Mouse (Mus musculus) forebrain, embryonic 14.5 days (tissue): ENCODE measurements around the gene Pde11a. TPM values are rescaled to one million over a fixed set of nuclear protein-coding genes. Genes with fewer than 3 reads are reported as not detected.

Experiments
- ATAC-seq: fragments of 200-750 bp; cut with Nextera tagmentation; 2 replicates; pipeline ENCODE4 v1.8.0; 2017; ENCODE audit warnings: mild to moderate bottlenecking, moderate library complexity
- DNase-seq: peaks from one replicate; pipeline ENCODE4 v3.0.0-alpha.2; 2015; ENCODE audit warnings: low spot score
- H3K27ac ChIP-seq: fragments of 300-500 bp; sonication (generic); 2 replicates; pipeline ENCODE4 v1.5.1; 2014; ENCODE audit warnings: low read depth, mild to moderate bottlenecking, control low read depth, low read length, moderate library complexity
- H3K27me3 ChIP-seq: fragments of 300-500 bp; sonication (generic); replicated peaks from 2 replicates; pipeline ENCODE4 v1.6.1; 2014; ENCODE audit warnings: low read length, control low read depth, mixed read lengths; ENCODE audit not compliant: control insufficient read depth, insufficient read depth
- H3K36me3 ChIP-seq: fragments of 300-500 bp; sonication (generic); 2 replicates; pipeline ENCODE4 v1.6.1; 2014; ENCODE audit warnings: low read length, control low read depth; ENCODE audit not compliant: control insufficient read depth, insufficient read depth
- H3K4me1 ChIP-seq: fragments of 300-500 bp; sonication (generic); 2 replicates; pipeline ENCODE4 v1.6.1; 2014; ENCODE audit warnings: antibody characterized with exemption, low read length, control low read depth; ENCODE audit not compliant: control insufficient read depth, insufficient read depth
- H3K4me2 ChIP-seq: fragments of 300-500 bp; sonication (generic); 2 replicates; pipeline ENCODE4 v1.6.1; 2014; ENCODE audit warnings: mild to moderate bottlenecking, control low read depth, low read length
- H3K4me3 ChIP-seq: fragments of 300-500 bp; sonication (generic); 2 replicates; pipeline ENCODE4 v1.5.1; 2014; ENCODE audit warnings: low read depth, low read length, control low read depth
- H3K9ac ChIP-seq: fragments of 300-500 bp; sonication (generic); 2 replicates; pipeline ENCODE4 v1.6.1; 2014; ENCODE audit warnings: mild to moderate bottlenecking, low read length, control low read depth, moderate library complexity
- H3K9me3 ChIP-seq: fragments of 300-500 bp; sonication (generic); replicated peaks from 2 replicates; pipeline ENCODE4 v1.6.1; 2016; ENCODE audit warnings: low read length, control low read depth, mixed read lengths; ENCODE audit not compliant: control insufficient read depth
- WGBS: fragments of 180-500 bp; shearing (Covaris S2); extraction: QIAGEN DNeasy Blood & Tissue Kit; methylation state at CpG from one replicate; pipeline ENCODE4 v1.1.7; 2014; 5-methylcytosine and 5-hydroxymethylcytosine counted together
- polyA plus RNA-seq: library from polyadenylated mRNA; unstranded; fragments of >200 nt; fragmentation: Nextera tagmentation; extraction: Ambion mirVana; gene quantifications from 2 replicates; pipeline ENCODE4 v1.2.1, GENCODE M21; 2014

Pde11a gene
- polyA plus RNA-seq, 1 experiment from 2014 or later: 0.14 TPM

- Histone ChIP-seq H3K4me3 (no peak overlapping the region), H3K27ac (peak overlapping the region; percentile 68; the same call in 1 of the 2 replicates), H3K9me3 (no peaks in the 10 kb centered on the region), H3K36me3 (no peaks in the 10 kb centered on the region), H3K4me2 (no peak overlapping the region), H3K27me3 (no peaks in the 10 kb centered on the region), H3K9ac (no peak overlapping the region), H3K4me1 (0 out of 2 replicates have a peak, but pooled peaks cover 3% of the 10 kb centered on the region)
- ATAC-seq (no peak), DNase-seq (no peak)
- WGBS: 80% methylated on average over 12 of the region's 12 CpGs
These were observed 340.8 kb downstream of the Pde11a start for GRCm38 (mm10) chr2:75997726-75998125.

DNA sequence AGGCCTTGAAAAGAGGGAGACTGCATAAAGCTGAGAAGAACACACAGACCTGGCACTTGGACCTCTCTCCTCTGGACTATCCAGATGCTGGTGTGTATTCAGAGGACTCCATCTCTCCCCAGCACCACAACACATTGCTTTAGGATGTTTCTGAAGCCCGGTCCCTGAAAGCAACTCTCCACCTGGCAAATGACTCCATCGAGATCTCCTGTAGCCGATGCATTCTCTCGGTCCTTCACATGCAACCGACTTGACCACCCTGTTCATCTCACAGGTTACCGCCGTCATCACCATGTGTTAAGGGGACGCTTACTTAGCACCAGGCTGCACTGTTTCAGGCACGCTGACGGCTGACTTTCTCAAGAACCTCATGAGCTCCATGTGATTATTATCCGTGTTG, 343.7 kb downstream of the Pde11a start:
- WGBS: 94% methylated on average over 11 of the region's 11 CpGs
- Histone ChIP-seq H3K4me2 (no peak overlapping the region), H3K27ac (no peak overlapping the region), H3K4me3 (no peak overlapping the region), H3K9ac (no peak overlapping the region), H3K4me1 (peaks cover 10% of the 10 kb centered on the region), H3K9me3 (no peaks in the 10 kb centered on the region), H3K36me3 (no peaks in the 10 kb centered on the region), H3K27me3 (no peaks in the 10 kb centered on the region)
- DNase-seq (no peak), ATAC-seq (no peak)

- no peaks in the 10 kb centered on the region for H3K36me3 ChIP-seq
- H3K9ac ChIP-seq: no peak overlapping the region
- no peaks in the 10 kb centered on the region for H3K27me3 ChIP-seq
- ATAC-seq (no peak), DNase-seq (no peak)
- no peaks in the 10 kb centered on the region for H3K9me3 ChIP-seq
- H3K4me2 ChIP-seq: no peak overlapping the region
- no peak overlapping the region for H3K27ac ChIP-seq
- WGBS: 84% methylated on average over 6 of the region's 6 CpGs
- no peak overlapping the region for H3K4me3 ChIP-seq
- peaks cover 19% of the 10 kb centered on the region for H3K4me1 ChIP-seq
These were observed 346.9 kb downstream of the Pde11a start for GRCm38 (mm10) chr2:75991581-75992205.

GRCm38 (mm10) chr2:75990885-75991539, 347.6 kb downstream of the Pde11a start:
- Histone ChIP-seq H3K27ac (no peak overlapping the region), H3K27me3 (no peaks in the 10 kb centered on the region), H3K9me3 (no peaks in the 10 kb centered on the region), H3K36me3 (no peaks in the 10 kb centered on the region), H3K4me3 (no peak overlapping the region), H3K4me2 (no peak overlapping the region), H3K4me1 (peaks cover 19% of the 10 kb centered on the region), H3K9ac (no peak overlapping the region)
- WGBS: 56% methylated on average over 13 of the region's 13 CpGs
- DNase-seq (no peak), ATAC-seq (no peak)

DNA sequence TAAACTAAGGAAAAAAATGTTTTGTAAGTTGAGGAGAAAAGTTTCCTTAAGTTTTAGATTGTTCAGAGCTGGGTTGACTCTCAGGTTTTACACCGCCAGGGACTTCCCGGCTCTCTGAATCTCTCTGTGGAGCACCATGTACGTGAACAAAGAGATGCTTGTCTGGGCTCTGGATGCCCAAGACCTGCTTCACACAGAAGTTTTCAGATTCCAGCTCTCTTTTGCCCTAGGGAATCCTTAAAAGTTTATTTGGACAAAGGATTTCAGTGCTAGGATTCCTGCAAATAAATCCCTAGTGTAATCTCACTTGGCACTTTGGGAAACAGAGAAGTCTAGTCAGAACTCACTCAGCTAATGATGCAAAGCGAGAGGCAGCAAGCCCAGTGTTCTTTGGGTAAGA, 348.9 kb downstream of the Pde11a start:
- Histone ChIP-seq H3K27ac (no peak overlapping the region), H3K27me3 (no peaks in the 10 kb centered on the region), H3K36me3 (no peaks in the 10 kb centered on the region), H3K4me2 (no peak overlapping the region), H3K4me1 (peaks cover 25% of the 10 kb centered on the region), H3K9ac (no peak overlapping the region), H3K9me3 (no peaks in the 10 kb centered on the region), H3K4me3 (no peak overlapping the region)
- ATAC-seq (no peak), DNase-seq (no peak)
- 63% methylated on average over 4 of the region's 4 CpGs for WGBS

DNA sequence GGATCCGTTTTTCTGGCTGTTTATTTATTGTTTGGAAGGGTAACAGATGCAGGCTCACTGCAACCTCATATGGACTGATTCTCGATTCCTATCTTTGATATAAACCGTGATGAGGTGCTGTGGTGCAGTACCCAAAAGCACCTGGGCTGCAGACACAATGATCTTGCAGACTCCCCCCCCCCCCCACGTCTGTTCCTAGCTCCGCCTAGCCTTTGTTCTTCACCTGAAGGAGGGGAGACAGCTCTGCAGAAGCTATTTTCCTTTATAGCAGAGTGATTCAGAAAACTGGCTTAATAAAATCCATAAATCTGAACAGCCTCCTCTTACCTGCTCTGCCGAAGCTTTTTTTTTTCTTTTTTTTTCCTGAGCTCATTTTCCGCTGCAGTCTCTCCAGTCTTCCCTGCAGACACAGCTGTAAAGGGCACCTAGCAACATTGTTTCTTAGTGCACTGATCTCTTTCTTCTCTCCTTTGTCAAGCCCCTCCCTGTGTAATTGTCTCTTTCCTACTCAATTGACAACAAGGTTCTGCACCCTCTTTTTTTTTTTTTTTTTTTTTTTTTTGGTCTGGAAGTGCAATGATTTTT, 349.7 kb downstream of the Pde11a start:
- Histone ChIP-seq H3K4me3 (no peak overlapping the region), H3K36me3 (no peaks in the 10 kb centered on the region), H3K27ac (peak overlapping the region; percentile 81), H3K4me2 (0 out of 2 replicates have a peak overlapping the region, but pooled peaks have one; percentile 14), H3K9ac (no peak overlapping the region; the same call in 1 of the 2 replicates), H3K9me3 (no peaks in the 10 kb centered on the region), H3K27me3 (no peaks in the 10 kb centered on the region), H3K4me1 (peaks cover 25% of the 10 kb centered on the region)
- DNase-seq (peak; percentile 48), ATAC-seq (peak; percentile 11; the same call in 1 of the 2 replicates)
- WGBS: 50% methylated on average over 7 of the region's 7 CpGs

GRCm38 (mm10) chr2:75988378-75988777, 350.2 kb downstream of the Pde11a start:
- 64% methylated on average over 4 of the region's 4 CpGs for WGBS
- H3K4me3 ChIP-seq: no peak overlapping the region

GRCm38 (mm10) chr2:75987739-75988138, 350.8 kb downstream of the Pde11a start:
- Histone ChIP-seq H3K4me2 (no peak overlapping the region), H3K27ac (peak overlapping the region; percentile 81; the same call in 1 of the 2 replicates), H3K9ac (no peak overlapping the region), H3K36me3 (no peaks in the 10 kb centered on the region), H3K9me3 (no peaks in the 10 kb centered on the region), H3K4me3 (no peak overlapping the region), H3K4me1 (peaks cover 25% of the 10 kb centered on the region), H3K27me3 (no peaks in the 10 kb centered on the region)
- ATAC-seq (no peak), DNase-seq (no peak)
- WGBS: 73% methylated on average over 9 of the region's 9 CpGs

More at GRCm38 (mm10) chr2:75988378-75988777, 350.2 kb downstream of the Pde11a start:
- H3K4me2 ChIP-seq: no peak overlapping the region
- peaks cover 25% of the 10 kb centered on the region for H3K4me1 ChIP-seq
- no peaks in the 10 kb centered on the region for H3K27me3 ChIP-seq
- DNase-seq (peak; percentile 67), ATAC-seq (peak; percentile 40; the same call in 1 of the 2 replicates)
- no peaks in the 10 kb centered on the region for H3K9me3 ChIP-seq
- no peak overlapping the region; the same call in 1 of the 2 replicates for H3K9ac ChIP-seq
- H3K27ac ChIP-seq: peak overlapping the region; percentile 81
- no peaks in the 10 kb centered on the region for H3K36me3 ChIP-seq

GRCm38 (mm10) chr2:75985124-75985523, 353.4 kb downstream of the Pde11a start:
- peak; percentile 92 for DNase-seq
- WGBS: 2% methylated on average over 2 of the region's 2 CpGs

More at GRCm38 (mm10) chr2:75985124-75985523, 353.4 kb downstream of the Pde11a start:
- H3K4me2 ChIP-seq: no peak overlapping the region
- ATAC-seq: peak; percentile 65
- H3K27me3 ChIP-seq: no peaks in the 10 kb centered on the region
- no peak overlapping the region for H3K4me3 ChIP-seq
- peaks cover 17% of the 10 kb centered on the region; the same call in 1 of the 2 replicates for H3K4me1 ChIP-seq
- no peaks in the 10 kb centered on the region for H3K9me3 ChIP-seq
- H3K9ac ChIP-seq: no peak overlapping the region
- H3K27ac ChIP-seq: no peak overlapping the region
- H3K36me3 ChIP-seq: no peaks in the 10 kb centered on the region
